In genomic region chr7:130518213-130519095, GRCm38 (mm10) we compare ENCODE assay signal across 8 mouse cellular contexts. TPM values are rescaled to one million over a fixed set of nuclear protein-coding genes. Genes with fewer than 3 reads are reported as not detected.
DNase-seq lines count a peak whose midpoint lies in the region; ATAC-seq and TF ChIP-seq lines count a peak whose summit lies in the region.

No protein-coding gene starts in this region.

- H3K36me3 ChIP-seq in megakaryocyte, embryonic 14.5 days (replicated peaks; ENCODE audit: low read length): peaks cover 24% of the 10 kb centered on the region
- H3K36me3 ChIP-seq in intestine, embryonic 16.5 days (ENCODE audit: control insufficient read depth, insufficient read depth, low read length): no peaks in the 10 kb centered on the region

- H3K4me2 ChIP-seq in intestine, embryonic 16.5 days (ENCODE audit: low read depth, low read length): peak overlapping the region; percentile 76

- peak overlapping the region; percentile 99 for H3K9ac ChIP-seq in intestine, embryonic 16.5 days (ENCODE audit: low read depth, low read length)

- H3K9me3 ChIP-seq in megakaryocyte, embryonic 14.5 days: no peaks in the 10 kb centered on the region
- no peaks in the 10 kb centered on the region for H3K9me3 ChIP-seq in intestine, embryonic 16.5 days (ENCODE audit: control insufficient read depth, low read length)

- 20% methylated on average over 26 of the region's 26 CpGs for WGBS in intestine, embryonic 16.5 days

- no peak for TF ChIP-seq POLR2A in embryonic fibroblast, embryonic 13.5 days (IDR thresholded peaks at IDR 0.05; ENCODE audit: low read depth, low read length)

- DNase-seq in lung, postnatal 36 days: peak; percentile 53
- DNase-seq in frontal cortex, postnatal 10 days (ENCODE audit: low spot score in 2 of 2): no peak
- no peak for DNase-seq in adrenal gland, postnatal 36 days
- no peak for DNase-seq in retina, embryonic 14.5 days (ENCODE audit: low spot score)

- peak overlapping the region; percentile 99 for H3K4me3 ChIP-seq in megakaryocyte, embryonic 14.5 days (replicated peaks)
- H3K4me3 ChIP-seq in embryonic fibroblast, embryonic 13.5 days (ENCODE audit: insufficient read depth, low read length): peak overlapping the region; percentile 78
- H3K4me3 ChIP-seq in intestine, embryonic 16.5 days (ENCODE audit: low read length): peak overlapping the region; percentile 93

- no peak for ATAC-seq in megakaryocyte, adult 5-6 weeks (ENCODE audit: poor library complexity, severe bottlenecking)
- no peak for ATAC-seq in intestine, embryonic 16.5 days

- no peak overlapping the region; the same call in 1 of the 2 replicates for H3K27ac ChIP-seq in embryonic fibroblast, embryonic 13.5 days (ENCODE audit: insufficient read depth, low read length)
- peak overlapping the region; percentile 88 for H3K27ac ChIP-seq in intestine, embryonic 16.5 days (ENCODE audit: low read length)

- no peaks in the 10 kb centered on the region for H3K27me3 ChIP-seq in megakaryocyte, embryonic 14.5 days (replicated peaks)
- no peaks in the 10 kb centered on the region for H3K27me3 ChIP-seq in intestine, embryonic 16.5 days (replicated peaks; ENCODE audit: control insufficient read depth, insufficient read depth, low read length)

- no peak for TF ChIP-seq CTCF in embryonic fibroblast, embryonic 13.5 days (IDR thresholded peaks at IDR 0.05; ENCODE audit: borderline replicate concordance, insufficient read depth, low read length)

- peaks cover 41% of the 10 kb centered on the region for H3K4me1 ChIP-seq in megakaryocyte, embryonic 14.5 days
- H3K4me1 ChIP-seq in embryonic fibroblast, embryonic 13.5 days (ENCODE audit: control insufficient read depth, insufficient read depth, low read length): peaks cover 4% of the 10 kb centered on the region
- peaks cover 6% of the 10 kb centered on the region for H3K4me1 ChIP-seq in intestine, embryonic 16.5 days (ENCODE audit: control insufficient read depth, insufficient read depth, low read length)

RNA-seq across cellular contexts. Expression of gene Ate1, which starts 1.7 kb away (rescaled TPM):
- 2.4 and 2.8 TPM in 2 replicates for polyA plus RNA-seq in megakaryocyte, embryonic 14.5 days (2012; ENCODE audit: insufficient read depth, low replicate concordance)
- 27.5 and 39.2 TPM in 2 replicates for total RNA-seq in megakaryocyte, adult 5-6 weeks (2015)
- total RNA-seq in megakaryocyte, adult 5-6 weeks (2017): 53.6 and 67.2 TPM in 2 replicates
- 38.7 and 41.7 TPM in 2 replicates for polyA plus RNA-seq in embryonic fibroblast, embryonic 13.5 days (2011; ENCODE audit: insufficient read length, low read depth, missing spikeins)
- 45.2 and 46.1 TPM in 2 replicates for polyA plus RNA-seq in intestine, embryonic 16.5 days (2015; fragmentation: Nextera tagmentation; extraction: Ambion mirVana)
- 10 to 100 TPM; 43.5 to 45.0 TPM for total RNA-seq in adrenal gland, postnatal 36 days (2021)

RNA-seq across cellular contexts. Expression of gene Nsmce4a, which starts 54.5 kb away (rescaled TPM):
- 50.8 and 64.5 TPM in 2 replicates for polyA plus RNA-seq in megakaryocyte, embryonic 14.5 days (2012; ENCODE audit: insufficient read depth, low replicate concordance)
- total RNA-seq in megakaryocyte, adult 5-6 weeks (2015): 152 and 195 TPM in 2 replicates
- total RNA-seq in megakaryocyte, adult 5-6 weeks (2017): 146 and 152 TPM in 2 replicates
- polyA plus RNA-seq in embryonic fibroblast, embryonic 13.5 days (2011; ENCODE audit: insufficient read length, low read depth, missing spikeins): 55.1 and 67.9 TPM in 2 replicates
- polyA plus RNA-seq in intestine, embryonic 16.5 days (2015; fragmentation: Nextera tagmentation; extraction: Ambion mirVana): 86.1 and 108 TPM in 2 replicates
- total RNA-seq in adrenal gland, postnatal 36 days (2021): 10 to 100 TPM; 52.0 to 92.5 TPM

RNA-seq across cellular contexts. Expression of gene Tacc2, which starts 58.8 kb away (rescaled TPM):
- 3.2 and 7.6 TPM in 2 replicates for polyA plus RNA-seq in megakaryocyte, embryonic 14.5 days (2012; ENCODE audit: insufficient read depth, low replicate concordance)
- 0.38 and 1.8 TPM in 2 replicates for total RNA-seq in megakaryocyte, adult 5-6 weeks (2015)
- 0.16 and 0.22 TPM in 2 replicates for total RNA-seq in megakaryocyte, adult 5-6 weeks (2017)
- 43.4 and 53.0 TPM in 2 replicates for polyA plus RNA-seq in embryonic fibroblast, embryonic 13.5 days (2011; ENCODE audit: insufficient read length, low read depth, missing spikeins)
- 27.4 and 30.0 TPM in 2 replicates for polyA plus RNA-seq in intestine, embryonic 16.5 days (2015; fragmentation: Nextera tagmentation; extraction: Ambion mirVana)
- 10 to 100 TPM; 26.6 to 35.5 TPM for total RNA-seq in adrenal gland, postnatal 36 days (2021)

Comparison
In these comparisons a context has a peak if more than half of its experiments do, and no peak if none do; other contexts are left out.
1. RNA of gene Ate1, which starts 1.7 kb away (polyA plus RNA-seq): 45.2 to 46.1 TPM in intestine, embryonic 16.5 days and 38.7 to 41.7 TPM in embryonic fibroblast, embryonic 13.5 days; 2.4 to 2.8 TPM in megakaryocyte, embryonic 14.5 days; every median in the first group is over 10 times any median in the second.
2. Peak in every context shown above with its lines, with median percentiles within 50 percentile points of each other: H3K4me3 ChIP-seq.